ENCODE assay signal across 11 mouse cellular contexts in genomic region chr10:61286246-61286645, GRCm38 (mm10). TPM values are rescaled to one million over a fixed set of nuclear protein-coding genes. Genes with fewer than 3 reads are reported as not detected.
A peak's percentile ranks its signal among the peaks of the same experiment; 100 is the strongest.
DNase-seq lines count a peak whose midpoint lies in the region; ATAC-seq and TF ChIP-seq lines count a peak whose summit lies in the region.
"Had no signal": no experiment of that assay in that cellular context is flagged by ENCODE, and none has a peak within 500 bp of the region (broad histone marks: within the 10 kb centered on the region; RNA-seq: fewer than 3 reads in every experiment).

No protein-coding gene starts in this region.

- TF ChIP-seq POLR2A in kidney, adult 2 months (IDR thresholded peaks at IDR 0.05; ENCODE audit: low read depth, low read length), result no peak

- 40% methylated on average over 7 of the region's 7 CpGs for WGBS in kidney, postnatal 0 days
- 44% methylated on average over 7 of the region's 7 CpGs for WGBS in kidney, adult 2 months
- 75% methylated on average over 7 of the region's 7 CpGs for WGBS in forebrain, embryonic 12.5 days

- peak; percentile 63; the same call in 1 of the 2 replicates for ATAC-seq in kidney, postnatal 0 days (replicated peaks; ENCODE audit: low FRiP score, low read depth)
- no peak for ATAC-seq in forebrain, embryonic 12.5 days (ENCODE audit: low FRiP score)

- DNase-seq in kidney, postnatal 0 days (ENCODE audit: low spot score), result peak; percentile 85
- DNase-seq in kidney, adult 2 months, result no peak
- peak; percentile 40 for DNase-seq in ES-CJ7 (ENCODE audit: low read depth, low spot score)
- DNase-seq in lung, postnatal 36 days, result peak; percentile 36
- DNase-seq in thymus, postnatal 36 days, result no peak
- DNase-seq: layer of hippocampus, postnatal 36 days; right cerebral cortex, postnatal 25 days had no signal

- H3K4me1 ChIP-seq in kidney, postnatal 0 days (replicated peaks; ENCODE audit: insufficient read depth, low read length), result peaks cover 11% of the 10 kb centered on the region; the same call in 1 of the 2 replicates
- no peaks in the 10 kb centered on the region for H3K4me1 ChIP-seq in kidney, adult 2 months (ENCODE audit: control insufficient read depth, insufficient read depth, low read length)
- peaks cover 10% of the 10 kb centered on the region for H3K4me1 ChIP-seq in brown adipose tissue, adult 24 weeks (ENCODE audit: control insufficient read depth, insufficient read depth, insufficient read length, low read length)
- H3K4me1 ChIP-seq in forebrain, embryonic 12.5 days, result no peaks in the 10 kb centered on the region
- H3K4me1 ChIP-seq: neural tube, embryonic 12.5 days had no signal

- no peaks in the 10 kb centered on the region for H3K36me3 ChIP-seq in kidney, postnatal 0 days (ENCODE audit: insufficient read depth, low read length)
- no peaks in the 10 kb centered on the region for H3K36me3 ChIP-seq in kidney, adult 2 months (ENCODE audit: control insufficient read depth, insufficient read depth, low read length)
- H3K36me3 ChIP-seq in forebrain, embryonic 12.5 days (replicated peaks), result no peaks in the 10 kb centered on the region
- H3K36me3 ChIP-seq: neural tube, embryonic 12.5 days had no signal

- no peak overlapping the region for H3K4me2 ChIP-seq in kidney, postnatal 0 days (ENCODE audit: low read length)
- H3K4me2 ChIP-seq in forebrain, embryonic 12.5 days, result no peak overlapping the region
- H3K4me2 ChIP-seq: neural tube, embryonic 12.5 days had no signal

- TF ChIP-seq CTCF in kidney, postnatal 0 days (IDR thresholded peaks at IDR 0.05; ENCODE audit: low read depth), result no peak
- no peak for TF ChIP-seq CTCF in kidney, adult 2 months (conservative IDR thresholded peaks at IDR 0.05; ENCODE audit: insufficient read depth, insufficient read length, low read depth, low read length)

- no peak overlapping the region for H3K4me3 ChIP-seq in kidney, postnatal 0 days (replicated peaks; ENCODE audit: low read depth, low read length)
- no peak overlapping the region for H3K4me3 ChIP-seq in kidney, adult 2 months (ENCODE audit: insufficient read depth, low read depth, low read length)
- no peak overlapping the region for H3K4me3 ChIP-seq in brown adipose tissue, adult 24 weeks (ENCODE audit: insufficient read depth, low read depth, low read length)
- no peak overlapping the region for H3K4me3 ChIP-seq in forebrain, embryonic 12.5 days (replicated peaks)
- H3K4me3 ChIP-seq: neural tube, embryonic 12.5 days had no signal

- H3K27ac ChIP-seq in kidney, postnatal 0 days, result peak overlapping the region; percentile 48; the same call in 1 of the 2 replicates
- H3K27ac ChIP-seq in kidney, adult 2 months (ENCODE audit: insufficient read depth, low read depth, low read length), result no peak overlapping the region
- peak overlapping the region; percentile 84 for H3K27ac ChIP-seq in brown adipose tissue, adult 24 weeks (replicated peaks; ENCODE audit: low read depth, low read length)
- H3K27ac ChIP-seq in forebrain, embryonic 12.5 days, result no peak overlapping the region
- H3K27ac ChIP-seq: macrophage; neural tube, embryonic 12.5 days had no signal

- no peak overlapping the region for H3K9ac ChIP-seq in kidney, postnatal 0 days (ENCODE audit: low read depth, low read length)
- H3K9ac ChIP-seq in forebrain, embryonic 12.5 days, result no peak overlapping the region
- H3K9ac ChIP-seq: neural tube, embryonic 12.5 days had no signal

- no peaks in the 10 kb centered on the region for H3K27me3 ChIP-seq in kidney, postnatal 0 days (ENCODE audit: insufficient read depth, low read length)
- H3K27me3 ChIP-seq in kidney, adult 2 months (replicated peaks; ENCODE audit: control insufficient read depth, insufficient read depth, low read length), result no peaks in the 10 kb centered on the region
- H3K27me3 ChIP-seq in forebrain, embryonic 12.5 days, result no peaks in the 10 kb centered on the region
- H3K27me3 ChIP-seq: neural tube, embryonic 12.5 days had no signal

- H3K9me3 ChIP-seq in kidney, postnatal 0 days (replicated peaks; ENCODE audit: low read length), result no peaks in the 10 kb centered on the region
- H3K9me3 ChIP-seq in forebrain, embryonic 12.5 days, result no peaks in the 10 kb centered on the region
- H3K9me3 ChIP-seq: neural tube, embryonic 12.5 days had no signal

RNA-seq across cellular contexts. Expression of gene Prf1, which starts 11.4 kb away (rescaled TPM):
- polyA plus RNA-seq in kidney, postnatal 0 days (2015; fragmentation: Nextera tagmentation; extraction: Ambion mirVana), result 0.05 TPM in 1 of 2 replicates, not detected in the other
- 0.65 and 1.5 TPM in 2 replicates for polyA plus RNA-seq in kidney, adult 2 months (2012; rRNA removed)
- polyA plus RNA-seq in brown adipose tissue, adult 24 weeks (2012; ENCODE audit: insufficient read depth, insufficient read length, missing spikeins), result not detected in 2 replicates
- polyA plus RNA-seq in forebrain, embryonic 12.5 days (2016; fragmentation: Nextera tagmentation; extraction: Ambion mirVana), result not detected in 2 replicates
- polyA plus RNA-seq: macrophage; neural tube, embryonic 12.5 days had no signal

RNA-seq across cellular contexts. Expression of gene Adamts14, which starts 13.0 kb away (rescaled TPM):
- 0.71 and 0.89 TPM in 2 replicates for polyA plus RNA-seq in kidney, postnatal 0 days (2015; fragmentation: Nextera tagmentation; extraction: Ambion mirVana)
- 1.3 and 1.7 TPM in 2 replicates for polyA plus RNA-seq in kidney, adult 2 months (2012; rRNA removed)
- polyA plus RNA-seq in brown adipose tissue, adult 24 weeks (2012; ENCODE audit: insufficient read depth, insufficient read length, missing spikeins), result 0.20 TPM in 1 of 2 replicates, not detected in the other
- 0.36 and 0.45 TPM in 2 replicates for polyA plus RNA-seq in forebrain, embryonic 12.5 days (2016; fragmentation: Nextera tagmentation; extraction: Ambion mirVana)

Comparison
In these comparisons a context has a peak if more than half of its experiments do, and no peak if none do; other contexts are left out.
1. DNase-seq: peak in kidney, postnatal 0 days (single experiment), ES-CJ7 (single experiment) and lung, postnatal 36 days (single experiment); none in kidney, adult 2 months (single experiment) and thymus, postnatal 36 days (0 of 2).
2. H3K27ac ChIP-seq: peak in kidney, postnatal 0 days (single experiment) and brown adipose tissue, adult 24 weeks (single experiment); none in kidney, adult 2 months (single experiment) and forebrain, embryonic 12.5 days (single experiment).